Comparison of ENCODE assay signal across 8 mouse cellular contexts in genomic region chr4:147223778-147224435, GRCm38 (mm10).
A peak's percentile ranks its signal among the peaks of the same experiment; 100 is the strongest.
DNase-seq lines count a peak whose midpoint lies in the region; TF ChIP-seq lines count a peak whose summit lies in the region.
"Not testable (repeated sequence)": the region's sequence is repeated elsewhere in the genome, so short reads cannot be mapped to it uniquely, and the experiment has no call there.

No protein-coding gene starts in this region.

- not testable (repeated sequence) for TF ChIP-seq CTCF in lung, adult 2 months (IDR thresholded peaks at IDR 0.05; ENCODE audit: insufficient read depth, low read length)

- 93% methylated on average over 24 of the region's 24 CpGs for WGBS in lung, adult 2 months

- not testable (repeated sequence) for TF ChIP-seq POLR2A in lung, adult 2 months (IDR thresholded peaks at IDR 0.05; ENCODE audit: borderline replicate concordance, extremely low read depth, low read depth, low read length)

- H3K4me3 ChIP-seq in lung, adult 2 months (replicated peaks; ENCODE audit: extremely low read depth, low read depth, low read length) = not testable (repeated sequence)

- DNase-seq in adrenal gland, adult (ENCODE audit: inconsistent age in 2 of 2, low spot score in 1 of 2) = peak; percentile 14 to 55
- DNase-seq in cerebellum, adult 11-12 months = peak; percentile 29
- DNase-seq in cerebellum, adult 9-11 months = peak; percentile 27
- peak; percentile 8 to 29 for DNase-seq in frontal cortex, adult 2 months (ENCODE audit: extremely low spot score in 1 of 2, low spot score in 1 of 2)
- peak; percentile 34 for DNase-seq in kidney, adult 18-20 months
- DNase-seq in kidney, postnatal 25 days = peak; percentile 23 to 46
- peak; percentile 17 for DNase-seq in lung, adult 2 months
- DNase-seq in urinary bladder, postnatal 4 days (ENCODE audit: low spot score in 2 of 2) = peak; percentile 49 to 68

- not testable (repeated sequence) for H3K4me1 ChIP-seq in lung, adult 2 months (ENCODE audit: control insufficient read depth, insufficient read depth, low read length)
